Mouse (Mus musculus) cortical plate, adult 2 months (tissue): Measurements from ENCODE around the gene 3830406C13Rik.

Experiments
- CTCF ChIP-seq: fragments of 200-500 bp; IDR thresholded peaks from 2 replicates; pipeline ENCODE4 v1.5.1; 2011; ENCODE audit warnings: mild to moderate bottlenecking, control low read depth, low read length; ENCODE audit not compliant: insufficient read depth; ENCODE audit errors: extremely low read depth
- POLR2A ChIP-seq: fragments of 200-500 bp; IDR thresholded peaks from 2 replicates; pipeline ENCODE4 v1.6.1; 2011; ENCODE audit warnings: mild to moderate bottlenecking, low read length, control low read depth; ENCODE audit not compliant: insufficient read depth; ENCODE audit errors: extremely low read depth

DNA sequence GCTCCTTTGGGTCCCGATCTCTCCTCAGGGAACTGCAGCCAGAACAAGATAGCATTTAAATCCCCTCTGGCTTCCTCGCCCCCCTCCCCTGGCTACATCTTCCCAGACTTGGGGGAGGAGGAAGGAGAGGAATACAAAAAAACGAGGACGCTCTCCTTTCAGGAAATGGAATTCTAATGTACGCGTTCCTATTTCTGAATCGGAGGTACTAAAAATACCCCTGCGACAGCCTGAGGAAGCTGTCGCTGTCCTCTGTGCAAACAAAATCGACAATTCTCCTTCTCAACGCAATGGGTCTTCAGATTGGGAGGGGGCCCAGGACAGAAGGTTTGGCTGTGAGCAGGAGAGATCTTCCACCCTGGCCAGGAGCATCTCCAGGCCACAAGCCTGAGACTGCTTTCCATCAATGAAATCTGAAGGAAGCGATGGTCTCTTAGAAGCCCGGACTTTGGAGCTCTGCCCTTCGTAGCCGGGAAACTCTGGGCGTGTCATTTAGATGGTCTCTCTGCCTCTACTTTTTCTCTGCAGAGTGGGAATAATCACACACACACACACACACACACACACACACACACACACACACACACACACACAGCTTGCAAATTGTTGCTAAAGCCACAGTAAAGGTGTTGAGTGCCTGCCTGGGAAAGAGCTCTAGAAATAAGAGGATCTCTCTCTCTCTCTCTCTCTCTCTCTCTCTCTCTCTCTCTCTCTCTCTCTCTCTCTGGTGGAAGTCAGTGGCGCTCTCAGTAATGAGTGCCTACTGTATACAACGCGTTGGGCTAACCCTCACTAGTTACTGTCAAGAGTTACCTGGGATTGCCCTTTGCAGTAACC lies 56.5 kb downstream of the 3830406C13Rik start:
- no peak for TF ChIP-seq POLR2A
- TF ChIP-seq CTCF: no peak
